Mouse (Mus musculus): ENCODE measurements at regions not wholly inside any gene's neighbourhood (a gene's known extent, or its start where the extent isn't known, plus 50 kb on each side); places are given as distances from the start of the nearest gene placed in this dataset.

GRCm38 (mm10) chr17:52031079-52031478 is 198.0 kb upstream of the Satb1 start:
- no peak for DNase-seq

DNA sequence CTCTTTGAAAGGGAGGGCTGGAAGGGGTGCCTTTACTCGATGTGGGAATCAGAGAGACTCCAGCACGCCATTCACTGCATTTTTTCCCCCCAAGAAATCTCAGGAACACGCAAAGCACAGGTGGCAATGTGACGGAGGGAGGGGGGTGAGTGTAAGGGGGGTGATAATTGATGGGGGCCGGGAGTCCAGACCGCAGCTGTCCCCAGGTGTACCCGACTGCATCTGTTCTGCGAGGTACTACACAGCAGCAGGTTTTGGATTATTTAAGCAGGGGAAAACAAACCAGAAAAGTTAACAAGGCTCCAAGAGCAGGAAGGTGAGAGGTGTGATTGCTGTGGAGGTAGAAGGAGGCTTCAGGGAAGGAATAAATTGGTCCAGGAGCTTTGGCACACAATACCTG is 153.8 kb upstream of the Satb1 start:
- DNase-seq: no peak

- DNase-seq: no peak
Observed at GRCm38 (mm10) chr17:51986212-51986611, 153.1 kb upstream of the Satb1 start.

DNA sequence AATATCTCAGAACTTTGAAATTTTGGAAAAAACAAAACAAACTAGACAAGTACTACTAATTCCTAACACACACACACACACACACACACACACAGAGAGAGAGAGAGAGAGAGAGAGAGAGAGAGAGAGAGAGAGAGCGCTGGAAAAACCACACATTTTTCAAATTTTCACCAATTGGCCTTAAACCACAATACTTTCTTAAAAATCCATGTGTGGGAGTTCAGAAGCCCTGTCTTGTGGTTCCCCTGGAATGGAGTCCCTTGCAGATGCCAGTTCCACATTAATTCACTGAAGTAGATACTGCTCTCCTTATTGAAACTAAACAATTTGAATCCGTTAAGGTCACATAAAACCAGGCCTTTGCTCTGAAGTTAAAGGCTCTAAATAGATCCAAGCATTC is 146.0 kb upstream of the Satb1 start:
- no peak for DNase-seq

- DNase-seq: no peak
Observed at GRCm38 (mm10) chr17:51971444-51971843, 138.4 kb upstream of the Satb1 start.

GRCm38 (mm10) chr17:51966573-51967284 is 133.6 kb upstream of the Satb1 start:
- DNase-seq: no peak

- DNase-seq: no peak
Observed at GRCm38 (mm10) chr17:51962529-51963110, 129.5 kb upstream of the Satb1 start.

DNA sequence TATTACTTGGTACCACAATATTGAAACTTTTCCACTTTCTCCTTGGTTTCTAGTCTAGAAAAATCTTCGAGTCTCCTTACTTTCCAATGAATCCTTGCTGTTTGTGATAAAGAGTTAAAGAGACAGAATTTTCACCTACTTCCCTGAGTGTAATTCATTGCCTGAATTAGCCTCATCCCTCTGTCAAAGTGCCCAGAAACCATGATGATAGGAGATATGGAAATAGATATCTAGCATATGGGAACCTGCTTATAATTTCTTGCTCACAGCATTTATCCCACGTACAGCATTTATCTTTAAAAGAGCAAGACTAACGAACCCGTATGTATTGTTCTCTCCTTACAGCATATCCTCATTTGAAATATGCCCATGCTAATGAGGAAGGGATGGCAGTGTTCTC is 128.2 kb upstream of the Satb1 start:
- no peak for DNase-seq

DNA sequence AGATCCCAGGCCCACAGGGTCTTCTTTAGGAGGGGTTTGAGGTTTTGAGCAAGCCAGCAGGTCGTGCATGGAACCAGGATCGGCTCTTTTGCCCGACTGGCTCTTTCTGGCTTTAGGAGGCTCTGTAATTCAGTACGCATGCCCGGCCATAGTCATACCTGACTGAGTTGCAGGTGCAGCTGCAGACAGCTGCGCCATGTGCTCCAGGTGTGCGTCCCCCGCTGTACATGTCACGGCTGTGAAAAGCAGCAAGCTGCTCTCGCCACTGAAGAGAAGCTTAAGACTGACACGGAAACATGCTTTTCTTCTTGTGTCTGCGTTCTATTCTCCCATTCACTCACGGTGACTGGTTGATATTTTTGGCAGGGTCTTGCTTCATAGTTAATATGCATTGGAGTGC is 123.2 kb upstream of the Satb1 start:
- no peak for DNase-seq

DNA sequence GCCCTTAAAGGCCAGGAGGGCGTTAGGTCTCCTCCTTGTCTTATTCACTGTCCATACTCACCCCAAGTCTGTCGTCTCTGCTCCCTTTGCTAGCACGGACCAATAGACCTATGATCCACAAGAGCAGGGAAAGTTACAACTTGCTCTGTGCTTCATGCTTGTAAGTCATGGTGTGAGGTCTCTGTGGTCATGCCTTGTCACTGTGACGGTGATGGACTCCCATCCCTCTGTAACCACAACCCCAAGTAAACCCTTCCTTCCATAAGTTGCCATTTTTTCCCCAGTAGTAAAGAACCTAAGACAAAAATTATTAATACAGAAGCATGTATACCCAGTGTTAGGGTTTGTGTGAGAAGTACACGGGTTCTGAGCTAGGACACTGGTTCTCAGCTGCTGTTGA is 104.6 kb upstream of the Satb1 start:
- no peak for DNase-seq

DNA sequence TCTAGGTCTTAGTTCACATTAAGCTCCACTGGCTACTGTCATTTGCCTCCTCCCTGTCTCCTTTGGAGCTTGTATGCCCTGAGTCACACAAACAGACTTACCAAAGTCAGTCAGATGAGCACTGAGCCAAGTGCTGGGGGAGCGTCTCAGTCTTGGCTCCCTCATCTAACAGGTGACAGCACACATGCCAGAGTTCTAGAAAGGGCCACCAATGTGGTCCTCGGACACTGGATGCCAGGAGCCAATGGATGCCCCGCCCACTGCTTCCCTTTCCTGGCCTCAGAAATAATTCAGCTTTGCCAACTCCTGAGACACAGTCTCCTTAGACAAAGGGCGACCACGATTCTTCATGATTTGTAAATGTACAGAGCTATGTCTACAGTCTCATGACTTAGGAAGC is 103.0 kb upstream of the Satb1 start:
- no peak for DNase-seq

GRCm38 (mm10) chr17:51926392-51926791 is 93.3 kb upstream of the Satb1 start:
- no peak for DNase-seq

DNA sequence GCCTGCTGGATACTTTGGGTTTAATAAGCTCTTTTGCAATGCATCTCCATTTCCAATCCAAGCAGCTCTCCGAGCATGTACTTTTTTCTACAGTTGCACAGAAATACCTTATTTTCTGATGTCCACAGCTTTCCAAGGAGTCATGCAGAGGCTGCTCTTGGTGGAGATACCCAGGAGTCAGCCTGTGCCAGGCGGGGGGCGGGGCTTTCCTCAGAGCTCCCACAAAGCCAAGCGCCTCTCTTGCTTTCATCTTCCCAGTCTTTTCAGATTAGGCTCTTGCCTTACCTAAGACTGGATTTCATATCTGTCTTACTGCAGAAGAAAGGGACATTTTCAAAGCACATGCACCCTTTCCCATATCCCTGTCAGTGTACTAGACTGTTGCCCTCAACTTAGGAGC is 73.9 kb upstream of the Satb1 start:
- no peak for DNase-seq

DNA sequence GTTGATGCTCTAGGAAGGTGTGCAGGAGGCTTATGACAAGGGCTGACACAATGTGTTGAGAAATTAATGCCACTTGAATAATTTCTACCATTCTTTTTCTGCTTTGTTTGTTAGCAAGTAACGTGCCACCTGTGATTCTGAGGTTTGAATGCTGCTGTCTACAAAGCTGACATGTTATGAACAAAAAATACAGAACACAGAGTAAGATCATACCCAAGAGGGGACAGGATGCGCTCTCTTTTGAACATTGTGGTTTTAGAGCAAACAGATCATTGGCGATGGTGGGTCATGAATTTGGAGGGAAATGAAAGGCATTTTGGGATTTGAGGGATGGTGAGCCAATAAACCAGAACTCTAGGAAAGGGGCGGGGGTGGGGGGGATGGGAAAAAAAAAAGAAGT is 73.3 kb upstream of the Satb1 start:
- DNase-seq: no peak

- no peak for DNase-seq
Observed at GRCm38 (mm10) chr17:51903885-51904284, 70.8 kb upstream of the Satb1 start.

DNA sequence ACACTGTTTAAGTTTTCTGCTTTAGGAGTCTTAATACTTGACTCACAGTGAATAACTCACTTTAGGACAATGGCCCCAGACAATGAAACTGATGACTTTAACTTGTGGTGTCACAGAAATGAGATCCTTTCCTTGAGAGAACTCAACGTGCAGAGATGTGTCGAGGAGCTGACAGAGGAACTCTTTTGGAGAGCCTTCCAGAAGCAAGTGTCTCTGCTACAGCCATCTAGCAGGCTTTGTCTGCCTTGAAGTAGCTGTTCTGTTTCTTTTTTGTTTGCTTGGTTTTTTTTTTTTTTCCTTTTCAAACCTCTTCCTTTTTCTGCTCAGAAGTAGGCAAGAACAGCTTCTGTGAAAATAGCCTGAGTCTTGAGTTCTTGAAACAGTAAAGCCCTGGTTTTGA is 66.3 kb upstream of the Satb1 start:
- no peak for DNase-seq

DNA sequence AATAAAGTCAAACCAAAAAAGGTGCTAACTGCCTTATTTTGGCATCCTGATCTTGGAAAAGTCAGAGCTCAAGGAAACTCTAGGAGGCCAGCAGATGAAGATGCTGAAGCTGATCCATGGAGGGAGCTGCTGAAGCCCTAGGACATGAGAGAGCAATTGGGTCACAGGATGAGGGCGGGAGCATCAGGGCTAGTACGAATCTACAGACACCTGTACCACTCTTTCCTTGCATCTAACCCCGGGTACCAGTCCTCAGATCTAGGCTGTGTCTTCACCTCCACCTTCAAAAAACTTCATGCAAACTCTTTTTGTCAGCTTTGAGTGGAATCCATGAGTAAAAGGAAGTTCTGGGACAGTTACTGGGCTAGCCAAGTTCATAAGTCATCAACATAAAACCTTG is 63.1 kb upstream of the Satb1 start:
- DNase-seq: no peak

- DNase-seq: no peak
Observed at GRCm38 (mm10) chr17:51894278-51894677, 61.2 kb upstream of the Satb1 start.

DNA sequence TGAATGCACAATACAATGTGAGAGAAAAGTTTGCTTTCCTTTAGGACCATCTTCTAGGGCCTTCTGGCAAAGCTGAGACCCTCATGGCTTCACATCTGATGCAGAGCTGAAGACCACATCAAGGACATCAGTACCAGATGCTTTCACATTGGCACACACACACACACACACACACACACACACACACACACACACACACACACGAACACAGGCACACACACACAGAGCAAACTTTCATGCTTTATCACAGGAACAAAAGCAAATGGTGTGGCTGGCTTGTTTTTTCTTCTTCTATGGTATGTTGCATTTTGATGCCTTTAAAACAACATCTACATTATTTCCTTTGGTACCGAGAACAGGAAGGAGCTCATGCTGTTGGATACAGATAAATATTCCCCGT is 59.8 kb upstream of the Satb1 start:
- DNase-seq: no peak

DNA sequence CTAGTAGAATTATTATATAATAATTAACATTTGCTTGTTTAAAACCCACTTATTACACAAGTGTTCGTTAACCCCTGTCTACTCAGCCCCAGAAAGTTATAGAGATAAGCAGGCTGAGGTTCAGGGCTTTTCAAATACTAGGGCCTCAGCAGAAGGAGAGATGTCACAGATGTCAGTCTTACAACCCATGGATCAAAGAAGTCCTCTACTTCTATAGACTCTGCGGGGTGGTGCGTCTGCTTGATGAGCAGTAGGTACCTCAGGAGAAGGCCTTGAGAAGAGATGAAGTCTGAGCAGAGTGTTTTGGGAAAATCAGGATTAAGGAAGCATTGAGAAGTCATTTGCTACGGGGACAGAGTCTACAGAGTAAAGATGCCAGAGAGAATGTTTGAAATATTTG is 59.1 kb upstream of the Satb1 start:
- no peak for DNase-seq

Measured in right cerebral cortex, postnatal 14 days (tissue).